ENCODE assay signal across 8 mouse cellular contexts in genomic region chr3:123115770-123116527, GRCm38 (mm10).
DNase-seq lines count a peak whose midpoint lies in the region; ATAC-seq and TF ChIP-seq lines count a peak whose summit lies in the region.

No protein-coding gene starts in this region.

- TF ChIP-seq POLR2A in brain, embryonic 14.5 days (IDR thresholded peaks at IDR 0.05; ENCODE audit: borderline replicate concordance, extremely low read depth, insufficient read depth, insufficient read length, poor library complexity, severe bottlenecking), result no peak

- DNase-seq in lung, embryonic 14.5 days, result peak; percentile 48
- no peak for DNase-seq in lung, postnatal 14 days
- peak; percentile 65 for DNase-seq in brain, embryonic 14.5 days (ENCODE audit: low read depth)
- peak; percentile 77 for DNase-seq in gastrocnemius, postnatal 25 days
- DNase-seq in B cell, adult 2 months, result no peak

- no peaks in the 10 kb centered on the region for H3K27me3 ChIP-seq in lung, embryonic 14.5 days (ENCODE audit: insufficient read depth, low read length)
- H3K27me3 ChIP-seq in kidney, embryonic 15.5 days, result no peaks in the 10 kb centered on the region
- H3K27me3 ChIP-seq in midbrain, embryonic 12.5 days, result no peaks in the 10 kb centered on the region

- peak; percentile 44 for TF ChIP-seq CTCF in lung, embryonic 14.5 days (IDR thresholded peaks at IDR 0.05; ENCODE audit: low read depth)
- TF ChIP-seq CTCF in brain, embryonic 14.5 days (IDR thresholded peaks at IDR 0.05; ENCODE audit: borderline replicate concordance, extremely low read depth, insufficient read depth, insufficient read length), result 0 out of 2 replicates have a peak, but pooled peaks have one; percentile 18

- no peaks in the 10 kb centered on the region for H3K9me3 ChIP-seq in lung, embryonic 14.5 days (ENCODE audit: low read depth, low read length)
- no peaks in the 10 kb centered on the region for H3K9me3 ChIP-seq in kidney, embryonic 15.5 days (replicated peaks)
- no peaks in the 10 kb centered on the region for H3K9me3 ChIP-seq in midbrain, embryonic 12.5 days

- 0 out of 2 replicates have a peak overlapping the region, but pooled peaks have one; percentile 1 for H3K9ac ChIP-seq in lung, embryonic 14.5 days
- no peak overlapping the region for H3K9ac ChIP-seq in kidney, embryonic 15.5 days
- no peak overlapping the region for H3K9ac ChIP-seq in midbrain, embryonic 12.5 days (replicated peaks)

- H3K4me3 ChIP-seq in lung, embryonic 14.5 days (ENCODE audit: low read depth, low read length), result no peak overlapping the region
- no peak overlapping the region for H3K4me3 ChIP-seq in kidney, embryonic 15.5 days (replicated peaks)
- H3K4me3 ChIP-seq in midbrain, embryonic 12.5 days, result no peak overlapping the region

- ATAC-seq in lung, embryonic 14.5 days (ENCODE audit: insufficient read depth), result peak; percentile 45; the same call in 1 of the 2 replicates
- no peak for ATAC-seq in kidney, embryonic 15.5 days (replicated peaks; ENCODE audit: low FRiP score)
- no peak for ATAC-seq in midbrain, embryonic 12.5 days (ENCODE audit: low FRiP score, low read depth)
- ATAC-seq in erythroid progenitor cell, adult 5-6 weeks (replicated peaks; ENCODE audit: low FRiP score, poor library complexity, severe bottlenecking), result no peak

- 0 out of 2 replicates have a peak, but pooled peaks cover 7% of the 10 kb centered on the region for H3K36me3 ChIP-seq in lung, embryonic 14.5 days (ENCODE audit: insufficient read depth)
- peaks cover 11% of the 10 kb centered on the region; the same call in 1 of the 2 replicates for H3K36me3 ChIP-seq in kidney, embryonic 15.5 days
- H3K36me3 ChIP-seq in midbrain, embryonic 12.5 days, result no peaks in the 10 kb centered on the region

- H3K27ac ChIP-seq in lung, embryonic 14.5 days (ENCODE audit: low read depth), result no peak overlapping the region
- H3K27ac ChIP-seq in kidney, embryonic 15.5 days, result no peak overlapping the region
- H3K27ac ChIP-seq in midbrain, embryonic 12.5 days (replicated peaks), result no peak overlapping the region

- H3K4me1 ChIP-seq in lung, embryonic 14.5 days (ENCODE audit: insufficient read depth), result peaks cover 4% of the 10 kb centered on the region; the same call in 1 of the 2 replicates
- H3K4me1 ChIP-seq in kidney, embryonic 15.5 days, result peaks cover 10% of the 10 kb centered on the region
- no peaks in the 10 kb centered on the region for H3K4me1 ChIP-seq in midbrain, embryonic 12.5 days

- WGBS in lung, embryonic 14.5 days, result 13% methylated on average over 15 of the region's 15 CpGs
- WGBS in kidney, embryonic 15.5 days, result 32% methylated on average over 15 of the region's 15 CpGs
- WGBS in midbrain, embryonic 12.5 days, result 37% methylated on average over 15 of the region's 15 CpGs

- peak overlapping the region; percentile 49 for H3K4me2 ChIP-seq in lung, embryonic 14.5 days
- H3K4me2 ChIP-seq in kidney, embryonic 15.5 days, result peak overlapping the region; percentile 38
- H3K4me2 ChIP-seq in midbrain, embryonic 12.5 days (replicated peaks), result peak overlapping the region; percentile 7; the same call in 1 of the 2 replicates

Comparison
In these comparisons a context has a peak if more than half of its experiments do, and no peak if none do; other contexts are left out.
1. DNase-seq: peak in lung, embryonic 14.5 days (single experiment), brain, embryonic 14.5 days (single experiment) and gastrocnemius, postnatal 25 days (single experiment); none in lung, postnatal 14 days (single experiment) and B cell, adult 2 months (0 of 2).
2. Peak in every context shown above with its lines, with median percentiles within 50 percentile points of each other: H3K4me2 ChIP-seq.